Mouse (Mus musculus): ENCODE measurements at regions not wholly inside any gene's neighbourhood (a gene's known extent, or its start where the extent isn't known, plus 50 kb on each side); places are given as distances from the start of the nearest gene placed in this dataset.
"Not testable (repeated sequence)": the region's sequence is repeated elsewhere in the genome, so short reads cannot be mapped to it uniquely, and the experiment has no call there.

GRCm38 (mm10) chr7:69167456-69167855, 418.4 kb upstream of the Arrdc4 start:
- DNase-seq (ENCODE audit: low spot score): no peak

DNA sequence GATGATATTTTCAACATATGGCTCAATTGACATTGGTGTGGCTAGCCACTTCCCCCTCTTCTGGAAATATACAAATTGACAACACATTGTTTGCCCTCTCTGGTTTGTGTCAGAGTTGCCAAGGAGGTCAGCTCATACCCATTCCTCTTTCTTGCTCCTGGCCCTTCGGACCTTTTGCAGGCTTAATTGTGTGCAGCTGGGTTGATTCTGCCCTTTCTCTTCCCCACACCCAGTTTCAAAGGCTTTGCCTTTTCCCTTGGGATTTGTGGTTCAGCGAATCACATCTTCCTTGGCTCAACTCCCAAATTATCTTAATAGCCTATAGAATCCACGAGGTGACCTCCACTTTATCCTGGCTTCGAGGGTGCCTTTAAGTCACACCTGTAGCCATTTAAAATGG, 412.9 kb upstream of the Arrdc4 start:
- no peak for DNase-seq (ENCODE audit: low spot score)

DNA sequence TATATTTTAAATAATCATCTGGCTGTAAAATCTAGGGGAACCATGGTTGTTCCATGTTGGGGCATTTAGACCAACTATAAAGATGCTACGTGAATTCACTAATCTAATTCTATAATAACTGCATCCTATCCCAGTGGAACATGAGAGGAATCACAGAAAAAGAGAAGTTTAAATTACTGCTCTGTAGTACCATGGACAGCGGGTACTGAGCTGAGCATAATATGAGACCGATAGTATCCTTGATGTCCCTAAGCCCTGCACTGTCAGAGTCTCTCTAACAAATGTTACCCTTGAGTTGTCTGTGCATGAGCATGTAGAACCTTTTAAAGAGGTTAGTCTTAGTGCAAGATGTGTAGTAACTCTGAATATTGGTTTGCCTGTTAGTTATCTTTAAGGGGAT, 393.3 kb upstream of the Arrdc4 start:
- no peak for DNase-seq (ENCODE audit: low spot score)

DNA sequence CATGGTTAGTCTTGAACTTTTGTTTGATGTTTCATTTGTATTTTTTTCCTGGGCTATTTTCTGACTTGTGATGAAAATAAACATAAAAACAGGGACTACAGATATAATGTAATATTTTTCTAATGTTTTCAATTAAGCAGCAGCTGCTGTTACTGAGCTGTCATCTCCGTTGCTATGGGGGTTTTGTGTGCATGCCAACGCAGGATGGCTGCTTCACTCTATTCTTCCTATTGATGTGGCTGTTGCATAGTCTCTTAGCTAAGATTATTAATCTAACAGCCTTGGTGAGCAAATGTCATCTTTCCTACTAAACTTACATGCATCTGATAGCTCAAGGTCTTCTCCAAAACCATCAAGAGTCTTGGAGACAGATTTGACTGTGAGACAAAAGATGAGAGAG, 384.4 kb upstream of the Arrdc4 start:
- no peak for DNase-seq (ENCODE audit: low spot score)

DNA sequence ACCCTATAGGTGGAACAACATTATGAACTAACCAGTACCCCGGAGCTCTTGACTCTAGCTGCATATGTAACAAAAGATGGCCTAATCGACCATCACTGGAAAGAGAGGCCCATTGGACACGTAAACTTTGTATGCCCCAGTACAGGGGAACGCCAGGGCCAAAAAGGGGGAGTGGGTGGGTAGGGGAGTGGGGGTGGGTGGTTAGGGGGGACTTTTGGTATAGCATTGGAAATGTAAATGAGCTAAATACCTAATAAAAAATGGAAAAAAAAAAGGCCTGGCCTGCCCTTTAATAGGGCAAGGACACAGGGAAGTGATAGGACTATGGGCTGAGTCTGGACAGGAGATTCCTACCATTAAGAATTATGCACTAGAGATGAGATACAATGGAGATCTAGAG, 352.7 kb upstream of the Arrdc4 start:
- not testable (repeated sequence) for DNase-seq (ENCODE audit: low spot score)

- DNase-seq (ENCODE audit: low spot score): no peak
Observed at GRCm38 (mm10) chr7:69097587-69098095, 348.6 kb upstream of the Arrdc4 start.

GRCm38 (mm10) chr7:69074780-69075179, 325.7 kb upstream of the Arrdc4 start:
- DNase-seq (ENCODE audit: low spot score): no peak

DNA sequence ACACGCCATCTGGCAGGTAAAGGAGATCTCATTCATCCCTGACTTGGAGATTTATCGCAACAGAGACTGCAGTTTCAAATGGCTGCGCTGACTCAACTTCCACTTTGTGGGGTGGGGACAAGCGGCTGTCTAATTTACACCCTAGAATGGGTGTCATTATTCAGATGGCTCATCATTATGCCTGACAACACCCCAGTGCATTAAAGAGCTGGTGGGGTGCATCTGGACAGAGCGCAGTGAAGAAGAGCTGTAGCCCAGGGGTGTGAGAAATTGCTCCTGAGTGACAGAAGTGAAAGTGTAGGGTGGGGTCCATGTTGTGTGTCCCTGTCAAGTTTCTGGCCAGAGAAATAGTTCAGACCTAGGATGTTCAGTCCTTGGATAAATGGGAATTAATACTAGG, 314.0 kb upstream of the Arrdc4 start:
- DNase-seq (ENCODE audit: low spot score): no peak

DNA sequence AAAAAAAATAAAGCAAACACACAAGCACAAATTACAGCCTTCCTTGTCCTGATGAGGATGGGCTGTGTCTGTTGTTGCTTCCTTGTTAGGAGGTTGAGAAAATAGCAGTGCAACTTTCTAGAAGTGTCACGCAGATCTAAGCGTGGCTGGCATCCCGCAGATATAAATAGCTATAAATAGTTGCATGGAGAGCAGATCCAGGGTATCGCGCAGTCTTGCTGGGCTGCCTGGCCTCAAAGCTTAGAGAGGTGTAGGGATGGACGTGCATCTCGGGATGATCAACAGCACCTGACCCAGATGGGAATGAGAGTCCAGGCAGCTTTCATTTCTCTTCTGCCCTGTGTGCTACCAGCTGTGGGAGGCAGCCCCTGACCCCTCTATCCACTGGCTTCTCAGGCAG, 313.5 kb upstream of the Arrdc4 start:
- no peak for DNase-seq (ENCODE audit: low spot score)

DNA sequence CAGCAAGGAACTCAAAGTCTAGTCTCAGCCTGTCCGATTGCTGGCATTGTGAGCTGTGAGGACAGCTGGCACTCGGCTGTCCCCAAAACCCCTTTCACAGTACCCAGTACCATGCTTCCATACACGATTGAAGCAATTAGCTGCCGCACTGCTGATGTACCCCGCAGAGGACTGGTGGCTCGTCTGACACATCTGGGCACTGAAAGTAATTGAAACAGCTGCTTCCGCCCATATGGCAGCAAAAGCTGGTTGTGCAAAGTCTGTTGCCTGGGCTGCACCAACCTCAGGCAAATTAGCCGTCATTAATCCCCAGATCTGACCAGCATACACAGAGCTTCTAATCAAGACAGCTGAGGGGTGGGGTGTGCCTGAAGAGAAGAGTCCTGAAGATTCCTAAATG, 313.1 kb upstream of the Arrdc4 start:
- DNase-seq (ENCODE audit: low spot score): no peak

- no peak for DNase-seq (ENCODE audit: low spot score)
Observed at GRCm38 (mm10) chr7:69061242-69061641, 312.2 kb upstream of the Arrdc4 start.

DNA sequence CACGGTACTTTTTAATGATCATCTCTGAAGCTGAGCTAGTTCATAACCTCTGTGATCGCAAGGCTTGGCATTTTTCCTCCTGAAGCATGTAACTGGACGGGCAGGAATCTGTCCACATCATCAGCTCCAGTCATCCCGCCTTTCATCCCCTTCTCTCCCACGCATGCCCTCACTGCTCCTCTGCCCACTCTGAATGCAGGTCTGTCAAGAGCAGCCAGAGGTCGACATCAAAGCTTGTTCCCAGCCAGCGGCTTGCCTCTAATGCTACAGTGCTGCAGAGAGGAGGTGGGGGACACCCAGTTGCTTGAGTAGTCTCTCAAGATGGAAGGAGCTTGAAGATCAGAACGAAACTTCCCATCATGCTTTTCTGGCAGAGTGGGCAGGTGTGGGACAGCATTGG, 267.5 kb upstream of the Arrdc4 start:
- no peak for DNase-seq (ENCODE audit: low spot score)

DNA sequence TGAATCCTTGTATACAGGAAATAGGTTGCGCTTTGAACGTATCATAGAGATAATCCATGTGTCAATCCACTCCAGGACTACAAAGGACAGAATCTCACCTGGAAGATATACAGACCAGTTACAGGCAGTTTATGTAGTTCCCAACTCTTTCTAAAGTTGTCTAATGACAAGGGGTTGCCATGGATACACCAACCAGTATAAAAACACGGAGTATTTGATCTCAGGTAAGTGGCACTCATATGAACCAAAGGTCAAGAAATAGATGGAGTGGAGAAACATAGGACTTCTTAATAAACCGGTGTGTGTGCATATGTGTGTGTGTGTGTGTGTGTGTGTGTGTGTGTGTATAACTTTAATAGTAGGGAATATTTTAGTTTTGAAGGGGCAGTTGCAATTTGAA, 266.0 kb upstream of the Arrdc4 start:
- no peak for DNase-seq (ENCODE audit: low spot score)

- no peak for DNase-seq (ENCODE audit: low spot score)
Observed at GRCm38 (mm10) chr7:69007237-69007636, 258.2 kb upstream of the Arrdc4 start.

DNA sequence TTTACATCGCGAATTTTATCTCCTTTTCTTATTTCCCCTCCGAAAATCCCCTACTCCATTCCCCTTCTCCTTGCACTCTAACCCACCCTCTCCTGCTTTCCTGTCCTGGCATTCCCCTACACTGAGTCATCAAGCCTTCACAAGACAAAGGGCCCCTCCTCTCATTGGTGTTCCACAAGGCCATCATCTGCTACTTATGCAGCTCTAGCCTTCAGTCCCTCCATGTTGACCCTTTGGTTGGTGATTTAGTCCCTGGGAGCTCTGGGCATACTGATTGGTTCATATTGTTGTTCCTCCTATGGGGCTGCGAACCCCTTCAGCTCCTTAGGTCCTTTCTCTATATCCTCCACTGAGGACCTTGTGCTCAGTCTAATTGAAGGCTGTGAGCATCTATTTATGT, 239.0 kb upstream of the Arrdc4 start:
- no peak for DNase-seq (ENCODE audit: low spot score)

GRCm38 (mm10) chr7:68983937-68984336, 234.9 kb upstream of the Arrdc4 start:
- DNase-seq (ENCODE audit: low spot score): no peak

DNA sequence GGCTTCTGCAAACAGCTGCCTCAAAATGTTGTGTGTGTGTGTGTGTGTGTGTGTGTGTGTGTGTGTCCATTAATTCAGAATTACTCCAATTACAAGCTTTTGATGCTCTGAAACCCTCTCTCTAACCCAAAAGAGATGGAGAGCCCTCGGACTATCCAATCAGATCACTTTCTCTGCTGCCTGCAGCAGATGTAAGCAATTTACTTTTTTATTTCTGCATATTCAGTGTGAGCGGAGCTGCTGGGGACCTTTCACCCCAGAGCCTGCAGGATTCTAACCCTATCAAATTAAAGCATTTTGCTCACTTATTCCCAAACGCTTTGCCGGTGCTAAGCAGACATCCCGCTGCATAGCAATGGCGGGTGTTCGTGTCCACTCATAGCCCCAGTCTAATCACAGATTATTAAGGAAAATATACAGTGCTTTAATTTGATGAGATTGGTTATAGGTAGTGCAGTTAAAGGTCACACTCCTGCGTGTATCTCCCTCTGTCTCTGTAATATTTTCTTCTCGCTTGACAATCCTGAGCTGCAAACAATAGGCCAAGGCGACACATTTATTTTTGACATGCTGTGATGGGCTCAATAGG, 234.0 kb upstream of the Arrdc4 start:
- DNase-seq (ENCODE audit: low spot score): no peak

- no peak for DNase-seq (ENCODE audit: low spot score)
Observed at GRCm38 (mm10) chr7:68978576-68978975, 229.5 kb upstream of the Arrdc4 start.

- peak; percentile 55 for DNase-seq (ENCODE audit: low spot score)
Observed at GRCm38 (mm10) chr7:68976813-68977752, 228.0 kb upstream of the Arrdc4 start.

DNA sequence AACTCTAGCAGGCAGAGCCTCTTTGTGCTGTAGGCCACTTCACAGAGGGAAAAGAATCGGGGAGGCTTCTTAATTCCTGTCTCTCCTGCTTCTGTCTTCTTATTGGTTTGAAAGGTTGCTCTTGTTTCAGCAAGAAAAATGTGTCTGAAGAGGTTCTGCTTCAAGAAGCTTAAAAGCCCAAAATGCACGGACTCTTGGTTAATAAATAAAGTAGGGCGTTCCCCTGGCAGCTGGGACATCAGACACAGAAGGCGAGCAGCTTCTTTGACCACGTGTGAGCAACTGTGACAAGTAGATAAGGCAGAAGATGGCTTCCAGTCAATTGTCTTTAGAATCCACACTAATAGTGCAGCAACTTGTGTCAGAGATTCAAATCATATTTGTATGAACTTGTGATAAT, 226.9 kb upstream of the Arrdc4 start:
- DNase-seq (ENCODE audit: low spot score): no peak

GRCm38 (mm10) chr7:68975580-68975894, 226.5 kb upstream of the Arrdc4 start:
- DNase-seq (ENCODE audit: low spot score): no peak

- DNase-seq (ENCODE audit: low spot score): no peak
Observed at GRCm38 (mm10) chr7:68974761-68975579, 225.9 kb upstream of the Arrdc4 start.
